Mouse (Mus musculus) mouse trophoblast stem cell (cell line): ENCODE measurements around the gene Vmn1r180.

ENCODE experiments used
- in situ Hi-C, 2 experiments: fragments of 300-500 bp; cut with MseI, MboI; formaldehyde crosslinking; loops; 2 replicates in 1 of 2; 3 replicates in 1 of 2; pipeline ENCODE4 v1.15.1; 2025

Vmn1r180 gene

GRCm38 (mm10) chr7:23950332-23950731, at the start of gene Vmn1r180:
Vmn1r180 (plus strand) TSS chr7:23950632.
- in situ Hi-C loops: loop anchor here (25.0 kb wide), 1 partner anchor 337 kb away; no protein-coding TSS in a partner anchor

DNA sequence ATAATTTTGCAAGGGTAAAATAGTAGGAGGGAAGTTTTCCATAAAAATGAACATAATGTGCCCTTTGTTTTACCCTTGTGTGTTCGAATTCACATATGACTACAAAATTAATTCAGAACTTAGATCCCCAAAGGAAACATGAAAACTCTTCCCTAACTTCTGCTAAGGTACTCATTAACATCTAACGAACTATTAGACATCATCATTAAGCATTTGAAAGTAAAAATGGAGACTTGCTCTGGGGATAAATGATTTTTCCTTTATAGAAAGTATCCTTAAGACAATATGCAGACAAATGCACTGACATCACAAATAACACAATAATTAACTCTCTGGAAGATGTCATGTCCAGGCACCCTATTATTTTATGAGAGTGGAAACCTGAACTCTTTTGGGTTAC, 23.8 kb upstream of the Vmn1r180 start, which contains the start of gene Vmn1r179:
TSS of gene Vmn1r179 (plus strand) at position 301 of the 400 bp plus-strand sequence.
- in situ Hi-C loops: no loop called here

GRCm38 (mm10) chr7:23968044-23968443, 17.6 kb downstream of the Vmn1r180 start:
- in situ Hi-C loops: loop anchor here (25.0 kb wide), 1 partner anchor 319 kb away; no protein-coding TSS in a partner anchor

DNA sequence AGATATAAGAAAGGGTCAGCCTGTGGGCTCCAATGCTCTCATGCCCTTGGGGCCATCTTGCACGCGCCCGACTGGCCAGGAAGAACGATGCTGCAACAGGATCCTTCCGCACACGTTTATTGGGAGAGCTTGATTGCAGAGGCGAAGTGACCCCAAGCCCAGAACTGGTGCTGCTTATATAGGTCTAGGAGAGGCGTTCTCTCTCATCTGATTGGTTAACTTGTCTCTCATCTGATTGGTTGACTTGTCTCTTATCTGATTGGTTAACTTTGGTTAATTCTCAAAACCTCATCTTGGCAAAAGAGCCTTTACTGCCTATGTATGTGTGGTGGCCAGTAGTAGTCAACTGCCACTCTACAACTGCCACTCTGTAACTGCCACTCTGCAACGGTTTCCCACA, 23.9 kb downstream of the Vmn1r180 start, which contains the start of gene Vmn1r181:
TSS of gene Vmn1r181 (plus strand) at position 301 of the 400 bp plus-strand sequence.
- in situ Hi-C loops: loop anchor here (25.0 kb wide), 1 partner anchor 313 kb away; no protein-coding TSS in a partner anchor

GRCm38 (mm10) chr7:24001391-24001790, 51.0 kb downstream of the Vmn1r180 start, which contains the start of gene V1rd19:
V1rd19 (plus strand) TSS chr7:24001691.
- in situ Hi-C loops: no loop called here
